Mouse (Mus musculus): ENCODE measurements at regions not wholly inside any gene's neighbourhood (a gene's known extent, or its start where the extent isn't known, plus 50 kb on each side); places are given as distances from the start of the nearest gene placed in this dataset.

DNA sequence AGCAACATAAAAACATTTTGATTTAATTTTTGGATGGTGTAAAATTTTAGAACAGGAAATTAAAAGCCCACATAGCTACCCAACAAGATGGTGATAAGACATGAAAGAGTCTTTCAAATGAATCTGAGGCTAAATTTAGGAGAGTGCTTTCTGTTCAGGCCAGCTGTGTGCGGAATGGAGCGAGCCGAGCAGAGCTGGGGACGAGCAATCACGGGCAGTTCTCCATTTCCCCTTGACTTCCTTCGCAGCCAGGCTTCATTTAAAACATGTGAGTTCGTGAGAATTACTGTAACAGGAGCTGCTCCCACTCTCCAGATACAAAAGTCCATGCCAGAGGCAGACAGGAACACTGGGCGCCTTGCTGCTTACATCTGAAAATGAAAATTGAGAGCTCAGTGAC, 130.5 kb downstream of the Dusp6 start:
- no peak for TF ChIP-seq POLR2A (IDR thresholded peaks at IDR 0.05; ENCODE audit: borderline replicate concordance, low read depth, low read length)
- no peak for TF ChIP-seq CTCF (IDR thresholded peaks at IDR 0.05; ENCODE audit: low read depth, low read length)

Measured in bone marrow macrophage, adult 2 months (primary cell).